32 mouse cellular contexts compared by ENCODE assay signal in the genomic region with DNA sequence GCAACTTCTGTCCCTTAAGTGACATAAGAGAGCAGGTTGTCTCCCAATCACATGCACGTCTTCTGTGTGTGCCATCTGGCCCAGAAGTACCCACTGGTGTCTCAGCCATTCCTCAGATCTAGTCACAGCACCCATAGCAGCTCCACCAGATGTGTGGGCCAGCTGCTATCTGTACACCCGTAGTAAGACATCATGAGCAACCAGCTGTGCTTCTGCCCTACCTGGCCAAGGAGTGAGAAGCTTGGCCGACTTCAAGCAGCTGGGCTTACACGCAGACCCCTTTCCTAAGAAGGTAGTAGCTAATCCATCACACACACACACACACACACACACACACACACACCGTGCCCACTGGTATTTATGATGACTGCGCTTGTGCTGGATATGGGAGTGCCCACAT. TPM values are rescaled to one million over a fixed set of nuclear protein-coding genes. Genes with fewer than 3 reads are reported as not detected.
"Had no signal": no experiment of that assay in that cellular context is flagged by ENCODE, and none has a peak within 500 bp of the region (broad histone marks: within the 10 kb centered on the region; RNA-seq: fewer than 3 reads in every experiment).

No protein-coding gene starts in this region.

- H3K27me3 ChIP-seq: heart, embryonic 12.5 days; hindbrain, embryonic 15.5 days; limb, embryonic 15.5 days had no signal

- H3K4me2 ChIP-seq: heart, embryonic 12.5 days; hindbrain, embryonic 15.5 days; kidney, embryonic 15.5 days; limb, embryonic 13.5 days; limb, embryonic 15.5 days; liver, embryonic 12.5 days had no signal

- H3K9ac ChIP-seq: heart, embryonic 12.5 days; hindbrain, embryonic 15.5 days; kidney, embryonic 15.5 days; limb, embryonic 13.5 days; limb, embryonic 15.5 days; liver, embryonic 12.5 days; liver, embryonic 14.5 days had no signal

- H3K36me3 ChIP-seq: heart, embryonic 10.5 days; heart, embryonic 12.5 days; hindbrain, embryonic 15.5 days; kidney, embryonic 15.5 days; limb, embryonic 13.5 days; limb, embryonic 15.5 days; liver, embryonic 12.5 days had no signal

- ATAC-seq: intestine, embryonic 16.5 days; liver, embryonic 12.5 days had no signal

- H3K9me3 ChIP-seq: heart, embryonic 10.5 days; heart, embryonic 12.5 days; hindbrain, embryonic 15.5 days; kidney, embryonic 15.5 days; limb, embryonic 13.5 days; limb, embryonic 15.5 days; liver, embryonic 12.5 days had no signal

- DNase-seq: gastrocnemius, postnatal 14 days; gastrocnemius, postnatal 36 days; heart, adult 18-20 months; heart, postnatal 10 days; heart, postnatal 4 days; kidney, adult 11 months; kidney, adult 2 months; kidney, adult 9 months; kidney, postnatal 14 days; kidney, postnatal 36 days; layer of hippocampus, adult 9-11 months; layer of hippocampus, postnatal 36 days; left cerebral cortex, postnatal 4 days had no signal

- H3K27ac ChIP-seq: kidney, embryonic 15.5 days; kidney, postnatal 0 days; limb, embryonic 13.5 days; limb, embryonic 15.5 days; liver, embryonic 12.5 days; liver, embryonic 14.5 days had no signal

- H3K4me3 ChIP-seq: heart, embryonic 10.5 days; heart, embryonic 12.5 days; hindbrain, embryonic 15.5 days; kidney, embryonic 15.5 days; limb, embryonic 13.5 days; limb, embryonic 15.5 days; liver, embryonic 12.5 days had no signal

RNA-seq across cellular contexts. Expression of a gene that starts 53.7 kb away (rescaled TPM):
- total RNA-seq: gastrocnemius, adult 8-10 months; gastrocnemius, postnatal 14 days; gastrocnemius, postnatal 36 days; granulocyte monocyte progenitor cell, adult 5-6 weeks; heart, adult 18-20 months; heart, adult 8-10 months; heart, postnatal 10 days; heart, postnatal 25 days; heart, postnatal 4 days; liver, adult 2 months had no signal
- polyA plus RNA-seq: heart, embryonic 12.5 days; heart, embryonic 14.5 days; heart, embryonic 16.5 days; large intestine, adult 2 months; limb, embryonic 11.5 days; limb, embryonic 15.5 days; liver, adult 2 months; liver, embryonic 12.5 days; liver, embryonic 14.5 days had no signal
